Mouse (Mus musculus) stomach, postnatal 0 days (tissue): ENCODE measurements around the gene Glcci1.

ENCODE experiments used
- CTCF ChIP-seq: IDR thresholded peaks from 2 replicates; pipeline ENCODE4 v1.5.1; 2016; ENCODE audit warnings: antibody characterized with exemption, low read depth, mild to moderate bottlenecking, moderate library complexity
- EP300 ChIP-seq: optimal IDR thresholded peaks from 2 replicates; pipeline ENCODE3; 2016; ENCODE audit warnings: antibody characterized with exemption

DNA sequence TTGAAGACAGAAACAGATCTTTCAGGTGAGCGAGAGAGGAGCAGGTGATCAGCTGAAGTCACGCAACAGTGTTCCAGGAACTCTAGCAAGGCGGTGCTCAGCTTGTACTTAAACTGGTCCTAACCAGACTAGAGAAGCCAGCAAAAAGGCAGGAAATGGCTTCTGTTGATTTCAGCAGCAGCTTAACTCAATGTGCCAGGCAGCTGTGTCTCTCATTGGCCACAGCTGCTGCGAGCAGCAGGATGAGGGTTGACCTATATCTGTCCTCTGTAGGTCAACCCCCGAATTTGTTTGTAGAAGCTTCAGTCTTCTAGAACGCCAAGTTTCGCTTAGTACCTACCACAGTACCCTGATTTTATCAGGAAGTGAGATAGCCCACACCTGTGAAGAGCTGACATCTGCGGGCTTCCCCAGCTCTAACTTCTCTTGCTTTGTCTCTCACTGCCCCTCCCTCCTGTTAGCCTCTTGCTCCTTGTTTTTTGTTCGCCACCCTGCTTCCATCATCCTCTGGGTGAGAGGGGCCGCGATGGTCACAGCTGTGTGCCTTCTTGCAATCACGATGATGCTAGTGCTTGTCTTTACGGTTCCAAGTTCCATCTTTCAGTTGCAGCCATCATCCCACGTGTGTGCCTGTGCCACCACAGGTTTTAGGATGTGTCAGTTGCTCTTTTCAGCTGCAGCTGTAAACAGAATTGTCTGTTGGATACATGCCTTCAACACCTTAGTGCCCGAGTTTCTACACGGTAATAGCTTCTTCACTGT, 23.8 kb upstream of the Glcci1 start:
- TF ChIP-seq CTCF, result no peak
- TF ChIP-seq EP300, result no peak
